Mouse (Mus musculus): Measurements from ENCODE around the gene Ldhc.

- TF ChIP-seq CTCF (IDR thresholded peaks at IDR 0.05; ENCODE audit: extremely low read depth, insufficient read depth, low read length) (no peak), POLR2A (IDR thresholded peaks at IDR 0.05; ENCODE audit: extremely low read depth, insufficient read depth, low read length) (no peak)
Measured at GRCm38 (mm10) chr7:46840326-46840725, 20.7 kb upstream of the Ldhc start.

Measured in cortical plate, adult 2 months (tissue).